Mouse (Mus musculus) forebrain, embryonic 11.5 days (tissue): Measurements from ENCODE around the gene Evi5. TPM values are rescaled to one million over a fixed set of nuclear protein-coding genes. Genes with fewer than 3 reads are reported as not detected.

Source experiments
- ATAC-seq: fragments of 200-750 bp; cut with Nextera tagmentation; replicated peaks from 2 replicates; pipeline ENCODE4 v1.8.0; 2017; ENCODE audit warnings: moderate TSS enrichment; ENCODE audit not compliant: low FRiP score
- DNase-seq: peaks from one replicate; pipeline ENCODE4 v3.0.0-alpha.2; 2017; ENCODE audit warnings: low spot score
- H3K27ac ChIP-seq: fragments of 300-500 bp; sonication (generic); 2 replicates; pipeline ENCODE4 v1.5.1; 2014; ENCODE audit warnings: low read depth, low read length
- H3K27me3 ChIP-seq: fragments of 300-500 bp; sonication (generic); 2 replicates; pipeline ENCODE4 v1.6.1; 2014; ENCODE audit warnings: mild to moderate bottlenecking, low read length, mixed read lengths; ENCODE audit not compliant: control insufficient read depth, insufficient read depth
- H3K36me3 ChIP-seq: fragments of 300-500 bp; sonication (generic); 2 replicates; pipeline ENCODE4 v1.6.1; 2014; ENCODE audit warnings: mild to moderate bottlenecking, low read length, moderate library complexity, mixed read lengths; ENCODE audit not compliant: control insufficient read depth, insufficient read depth
- H3K4me1 ChIP-seq: fragments of 300-500 bp; sonication (generic); replicated peaks from 2 replicates; pipeline ENCODE4 v1.6.1; 2014; ENCODE audit warnings: low read length, mixed read lengths; ENCODE audit not compliant: control insufficient read depth, insufficient read depth
- H3K4me2 ChIP-seq: fragments of 300-500 bp; sonication (generic); 2 replicates; pipeline ENCODE4 v1.6.1; 2014; ENCODE audit warnings: low read depth, mild to moderate bottlenecking, low read length, moderate library complexity, mixed read lengths; ENCODE audit not compliant: severe bottlenecking
- H3K4me3 ChIP-seq: fragments of 300-500 bp; sonication (generic); 2 replicates; pipeline ENCODE4 v1.5.1; 2014; ENCODE audit warnings: low read depth, low read length
- H3K9ac ChIP-seq: fragments of 300-500 bp; sonication (generic); 2 replicates; pipeline ENCODE4 v1.6.1; 2014; ENCODE audit warnings: low read length
- H3K9me3 ChIP-seq: fragments of 300-500 bp; sonication (generic); 2 replicates; pipeline ENCODE4 v1.6.1; 2016; ENCODE audit warnings: low read length, mixed read lengths; ENCODE audit not compliant: control insufficient read depth
- WGBS: fragments of 180-500 bp; shearing (Covaris S2); extraction: QIAGEN DNeasy Blood & Tissue Kit; methylation state at CpG from one replicate; pipeline ENCODE4 v1.1.7; 2014; 5-methylcytosine and 5-hydroxymethylcytosine counted together
- polyA plus RNA-seq: library from polyadenylated mRNA; unstranded; fragments of >200 nt; fragmentation: Nextera tagmentation; extraction: Ambion mirVana; gene quantifications from 2 replicates; pipeline ENCODE4 v1.2.1, GENCODE M21; 2014

Evi5 gene
- polyA plus RNA-seq, 1 experiment from 2014 or later: 50.7 TPM

DNA sequence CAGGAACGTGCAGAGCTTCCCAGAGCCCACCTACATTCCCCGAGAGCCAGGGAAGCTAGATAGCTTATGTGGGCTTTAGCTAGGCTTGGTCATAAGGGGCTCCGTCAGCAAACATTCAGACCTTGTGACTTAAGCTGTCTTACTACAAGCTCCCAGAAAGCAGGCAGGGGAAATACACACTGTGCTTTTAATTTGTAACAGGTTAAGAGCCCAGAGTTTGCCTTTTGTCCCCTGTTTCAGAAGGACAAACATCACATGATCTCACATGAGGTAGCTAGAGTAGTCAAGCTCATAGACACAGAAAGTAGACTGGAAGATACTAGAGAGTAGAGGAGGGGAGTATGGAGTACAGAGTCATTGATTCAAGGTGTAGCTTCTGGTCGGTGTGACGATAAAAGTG is 5.8 kb upstream of the Evi5 start:
- Histone ChIP-seq H3K27me3 (no peaks in the 10 kb centered on the region), H3K4me1 (no peaks in the 10 kb centered on the region), H3K36me3 (no peaks in the 10 kb centered on the region), H3K9ac (no peak overlapping the region), H3K27ac (no peak overlapping the region), H3K4me3 (no peak overlapping the region), H3K4me2 (no peak overlapping the region), H3K9me3 (no peaks in the 10 kb centered on the region)
- DNase-seq: no peak
- no peak for ATAC-seq
- 81% methylated on average over 5 of the region's 5 CpGs for WGBS

DNA sequence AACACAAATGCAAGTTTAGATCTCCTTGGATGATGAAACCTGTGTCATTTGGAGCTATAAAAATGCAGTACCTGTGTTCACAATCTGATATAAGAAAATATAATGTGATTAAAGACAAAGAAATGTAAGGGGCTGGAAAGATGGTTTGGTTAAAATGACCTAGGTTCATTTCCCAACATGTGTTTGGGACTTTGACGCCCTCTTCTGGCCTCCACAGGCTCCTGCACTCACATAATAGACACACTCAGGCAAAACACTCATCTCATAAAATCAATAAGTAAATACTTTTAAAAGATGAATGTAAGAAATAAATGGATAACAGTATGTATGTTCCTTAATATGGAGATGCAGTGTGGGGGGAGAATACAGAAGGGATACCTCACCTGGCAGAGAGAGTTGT is 2.1 kb upstream of the Evi5 start:
- no peak overlapping the region for H3K4me3 ChIP-seq
- no peak overlapping the region for H3K9ac ChIP-seq
- no peaks in the 10 kb centered on the region for H3K9me3 ChIP-seq
- H3K27ac ChIP-seq: no peak overlapping the region
- no peak for DNase-seq
- H3K36me3 ChIP-seq: no peaks in the 10 kb centered on the region
- H3K4me1 ChIP-seq: no peaks in the 10 kb centered on the region
- WGBS: 79% methylated on average over 1 of the region's 1 CpGs
- no peak overlapping the region for H3K4me2 ChIP-seq
- no peaks in the 10 kb centered on the region for H3K27me3 ChIP-seq
- no peak for ATAC-seq

DNA sequence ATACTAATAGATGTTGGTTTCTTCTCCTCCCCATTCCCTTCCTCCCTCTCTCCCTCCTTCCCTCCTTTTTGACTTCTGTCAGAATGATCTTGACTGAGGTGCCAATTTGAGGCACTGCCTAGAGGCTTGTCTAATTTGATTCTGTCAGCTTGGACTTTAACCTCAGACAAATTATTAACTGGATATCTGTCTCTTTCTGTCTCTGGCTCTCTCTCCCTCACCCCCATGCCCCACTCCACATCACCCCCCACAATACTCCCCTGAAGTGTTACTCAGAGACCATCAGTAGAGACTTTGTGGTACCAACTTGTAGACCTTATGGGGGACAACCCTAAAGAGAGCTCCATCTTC is 329 bp upstream of the Evi5 start:
- Histone ChIP-seq H3K27me3 (no peaks in the 10 kb centered on the region), H3K36me3 (no peaks in the 10 kb centered on the region), H3K4me3 (no peak overlapping the region), H3K9ac (no peak overlapping the region), H3K27ac (no peak overlapping the region), H3K4me2 (no peak overlapping the region), H3K4me1 (no peaks in the 10 kb centered on the region), H3K9me3 (no peaks in the 10 kb centered on the region)
- ATAC-seq (no peak), DNase-seq (no peak)

DNA sequence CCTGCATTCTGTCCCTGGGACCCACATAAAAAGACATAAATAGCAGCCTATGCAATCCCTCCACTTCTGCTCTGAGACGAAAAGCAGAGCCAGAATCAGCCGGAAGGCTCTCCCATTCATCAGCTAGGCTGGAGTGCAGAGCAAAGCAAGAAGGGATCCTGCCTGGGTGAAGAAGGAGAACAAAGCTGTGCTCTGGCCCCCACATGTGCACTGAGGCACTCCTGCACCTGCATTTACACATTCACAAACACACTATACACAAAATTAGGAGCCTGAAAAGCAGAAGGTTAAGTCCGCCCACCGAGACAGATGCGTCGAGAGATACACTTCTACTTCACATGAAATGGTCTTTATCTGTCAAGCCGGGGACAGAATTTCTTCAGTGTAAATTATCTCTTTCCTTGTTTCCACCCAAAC is 1.0 kb downstream of the Evi5 start:
- no peak overlapping the region for H3K4me2 ChIP-seq
- H3K9ac ChIP-seq: no peak overlapping the region
- no peaks in the 10 kb centered on the region for H3K9me3 ChIP-seq
- no peak for DNase-seq
- WGBS: 73% methylated on average over 7 of the region's 7 CpGs
- H3K27ac ChIP-seq: no peak overlapping the region; the same call in 1 of the 2 replicates
- H3K4me3 ChIP-seq: no peak overlapping the region
- H3K4me1 ChIP-seq: no peaks in the 10 kb centered on the region
- no peaks in the 10 kb centered on the region for H3K27me3 ChIP-seq
- ATAC-seq: no peak
- no peaks in the 10 kb centered on the region for H3K36me3 ChIP-seq

DNA sequence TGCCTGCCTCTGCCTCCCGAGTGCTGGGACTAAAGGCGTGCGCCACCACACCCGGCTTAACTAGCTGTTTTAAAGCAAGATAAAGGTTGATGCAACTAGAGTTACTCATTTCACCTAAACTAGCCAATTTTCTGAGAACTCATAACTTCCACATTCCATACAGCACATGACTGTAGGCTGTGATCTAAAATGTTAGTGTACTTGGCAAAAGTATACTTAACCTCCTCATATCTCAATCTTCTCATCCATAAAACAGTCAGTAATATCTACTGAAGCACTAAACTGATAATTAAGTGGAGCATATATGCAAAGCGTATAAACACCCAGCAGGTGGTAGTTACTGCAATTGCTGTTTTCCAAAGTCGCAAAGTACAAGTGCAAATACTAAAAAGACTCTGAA is 1.6 kb downstream of the Evi5 start:
- Histone ChIP-seq H3K27ac (no peak overlapping the region), H3K27me3 (no peaks in the 10 kb centered on the region), H3K9ac (no peak overlapping the region), H3K4me1 (no peaks in the 10 kb centered on the region), H3K36me3 (no peaks in the 10 kb centered on the region), H3K9me3 (no peaks in the 10 kb centered on the region), H3K4me2 (no peak overlapping the region), H3K4me3 (no peak overlapping the region)
- DNase-seq (no peak), ATAC-seq (no peak)
- WGBS: 88% methylated on average over 6 of the region's 6 CpGs

DNA sequence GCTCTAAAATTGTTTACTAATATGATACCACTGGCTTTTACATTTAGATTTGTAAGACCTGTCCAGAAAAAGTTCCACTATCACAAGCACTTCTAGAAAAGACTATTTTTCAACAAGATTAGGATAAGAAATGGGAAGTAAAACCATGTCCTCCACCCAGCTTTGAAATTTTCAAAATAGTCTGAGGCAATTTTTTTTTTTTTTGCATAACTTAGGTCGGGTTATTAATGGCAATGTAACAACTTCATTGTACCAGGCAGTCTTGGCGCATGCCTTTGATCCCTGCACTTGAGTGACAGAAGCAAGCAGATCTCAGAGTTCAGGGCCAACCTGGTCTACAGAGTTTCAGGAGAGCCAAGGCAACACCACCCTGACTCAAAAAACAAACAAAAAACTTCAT is 5.2 kb downstream of the Evi5 start:
- Histone ChIP-seq H3K27me3 (no peaks in the 10 kb centered on the region), H3K36me3 (no peaks in the 10 kb centered on the region), H3K9ac (no peak overlapping the region), H3K27ac (no peak overlapping the region), H3K4me3 (no peak overlapping the region), H3K4me2 (no peak overlapping the region), H3K9me3 (no peaks in the 10 kb centered on the region), H3K4me1 (no peaks in the 10 kb centered on the region)
- 67% methylated on average over 2 of the region's 2 CpGs for WGBS
- no peak for ATAC-seq
- DNase-seq: no peak

DNA sequence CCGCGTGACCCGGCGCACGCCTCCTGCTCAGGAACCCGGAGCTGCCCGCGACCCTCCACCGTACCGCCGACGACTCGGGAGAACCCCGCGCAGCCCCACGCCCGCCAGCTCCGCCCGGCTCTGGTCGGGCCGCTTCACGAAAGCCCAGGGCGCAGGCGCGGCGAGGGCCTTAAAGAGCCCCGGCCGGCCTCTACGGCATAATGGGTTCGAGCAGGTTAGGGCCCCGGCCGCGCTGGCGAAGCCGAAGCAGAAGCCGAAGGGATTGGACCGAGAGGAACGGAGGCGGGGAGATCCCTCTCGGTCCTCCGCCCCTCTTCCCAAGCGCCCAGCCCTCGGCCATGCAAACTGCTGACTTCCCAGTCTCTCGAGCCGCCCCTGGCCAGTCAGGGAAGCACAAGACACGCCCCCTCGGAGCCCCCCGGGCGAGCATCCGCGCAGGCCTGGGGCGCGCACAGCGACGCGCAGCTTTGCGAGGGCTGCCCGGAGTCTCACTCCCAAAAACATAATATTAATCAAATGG is 5.9 kb downstream of the Evi5 start:
- Histone ChIP-seq H3K9me3 (no peaks in the 10 kb centered on the region), H3K9ac (peak overlapping the region; percentile 92), H3K4me2 (peak overlapping the region; percentile 67), H3K4me3 (peak overlapping the region; percentile 89), H3K4me1 (no peaks in the 10 kb centered on the region), H3K27me3 (no peaks in the 10 kb centered on the region), H3K36me3 (no peaks in the 10 kb centered on the region), H3K27ac (peak overlapping the region; percentile 92)
- WGBS: under 1% methylated on average over 58 of the region's 58 CpGs
- DNase-seq (peak; percentile 97), ATAC-seq (peak; percentile 98)

DNA sequence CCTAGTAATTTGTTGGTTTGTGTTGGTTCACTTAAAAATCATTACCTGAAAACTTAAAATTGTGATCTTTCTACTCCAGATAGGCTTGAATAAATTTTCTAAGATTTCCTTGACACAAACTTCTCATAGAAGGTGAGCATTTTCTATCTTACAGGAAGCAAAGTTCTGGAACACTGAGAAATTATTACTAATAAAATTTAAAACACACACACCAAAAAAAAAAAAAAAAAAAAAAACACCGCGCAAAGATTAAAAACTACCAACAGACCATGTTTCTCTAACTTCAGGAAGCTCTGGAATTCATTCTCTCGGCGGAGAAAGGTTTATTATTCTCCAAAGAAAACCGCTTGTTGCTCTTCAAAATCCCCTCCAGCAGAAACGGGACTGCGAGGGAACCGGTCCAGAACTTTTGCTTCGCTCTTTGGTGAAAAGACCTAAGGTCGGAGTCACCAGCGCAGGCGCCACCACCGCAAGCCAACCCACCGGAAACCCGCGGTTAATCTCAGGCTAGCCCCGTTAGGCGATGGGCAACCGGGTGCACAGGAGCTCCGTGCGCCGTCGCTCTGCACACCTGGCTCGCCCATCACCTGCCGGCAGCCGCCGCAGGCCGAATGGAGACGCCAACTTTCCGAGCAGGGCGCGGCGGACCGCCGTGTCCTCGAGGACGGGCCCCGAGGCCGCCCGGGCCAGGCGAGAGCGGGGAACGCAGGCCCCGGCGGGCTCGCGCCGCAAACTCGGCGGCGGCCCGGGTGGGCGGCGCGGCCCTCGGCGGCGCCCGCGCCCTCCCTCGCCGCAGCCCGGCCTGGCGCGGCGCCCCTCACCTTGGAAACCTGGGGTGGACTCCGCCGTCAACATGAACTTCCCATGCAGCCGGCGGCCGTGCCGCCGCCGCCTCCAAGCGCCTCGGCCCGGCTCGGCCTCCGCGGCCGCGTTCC is 6.7 kb downstream of the Evi5 start:
- no peaks in the 10 kb centered on the region for H3K4me1 ChIP-seq
- ATAC-seq (peak; percentile 70), DNase-seq (peak; percentile 68)
- H3K4me3 ChIP-seq: peak overlapping the region; percentile 89
- under 1% methylated on average over 82 of the region's 82 CpGs for WGBS
- H3K4me2 ChIP-seq: peak overlapping the region; percentile 67
- H3K9me3 ChIP-seq: no peaks in the 10 kb centered on the region
- peak overlapping the region; percentile 92 for H3K27ac ChIP-seq
- no peaks in the 10 kb centered on the region for H3K36me3 ChIP-seq
- H3K27me3 ChIP-seq: no peaks in the 10 kb centered on the region
- H3K9ac ChIP-seq: peak overlapping the region; percentile 92
